Mouse (Mus musculus) brain, embryonic 18.5 days (tissue): ENCODE results near the gene Mybl2.
"Not testable (repeated sequence)": the region's sequence is repeated elsewhere in the genome, so short reads cannot be mapped to it uniquely, and the experiment has no call there.

Source experiments
- DNase-seq: peaks from one replicate; pipeline ENCODE4 v3.0.0-alpha.2; 2012; ENCODE audit warnings: low read depth, low spot score

The Mybl2 gene

GRCm38 (mm10) chr2:163054335-163054840 is at the start of gene Mybl2:
Gene Mybl2 (plus strand): TSS chr2:163054687.
- peak; percentile 80 for DNase-seq

GRCm38 (mm10) chr2:163007299-163007698 is 47.2 kb upstream of the Mybl2 start:
- no peak for DNase-seq

GRCm38 (mm10) chr2:163016916-163017743 is 37.4 kb upstream of the Mybl2 start, which contains the start of gene Ift52:
Gene Ift52 (plus strand): TSS chr2:163017354.
- DNase-seq, result peak; percentile 83

- no peak for DNase-seq
These were observed 23.2 kb upstream of the Mybl2 start for GRCm38 (mm10) chr2:163031289-163031688.

- no peak for DNase-seq
These were observed 22.7 kb upstream of the Mybl2 start for GRCm38 (mm10) chr2:163031757-163032156.

- DNase-seq, result no peak
These were observed 21.9 kb upstream of the Mybl2 start for GRCm38 (mm10) chr2:163032622-163033021.

GRCm38 (mm10) chr2:163039940-163040339 is 14.5 kb upstream of the Mybl2 start:
- DNase-seq, result no peak

GRCm38 (mm10) chr2:163048125-163048524 is 6.4 kb upstream of the Mybl2 start:
- peak; percentile 37 for DNase-seq

- no peak for DNase-seq
These were observed 5.4 kb upstream of the Mybl2 start for GRCm38 (mm10) chr2:163049116-163049515.

GRCm38 (mm10) chr2:163051691-163052090 is 2.8 kb upstream of the Mybl2 start:
- no peak for DNase-seq

GRCm38 (mm10) chr2:163052101-163052500 is 2.4 kb upstream of the Mybl2 start:
- no peak for DNase-seq

GRCm38 (mm10) chr2:163052826-163053225 is 1.7 kb upstream of the Mybl2 start:
- DNase-seq, result no peak

- no peak for DNase-seq
These were observed 506 bp downstream of the Mybl2 start for GRCm38 (mm10) chr2:163054891-163055494.

- DNase-seq, result no peak
These were observed 1.2 kb downstream of the Mybl2 start for GRCm38 (mm10) chr2:163055715-163056114.

- no peak for DNase-seq
These were observed 2.1 kb downstream of the Mybl2 start for GRCm38 (mm10) chr2:163056584-163056983.

GRCm38 (mm10) chr2:163058981-163059380 is 4.5 kb downstream of the Mybl2 start:
- DNase-seq, result not testable (repeated sequence)

- no peak for DNase-seq
These were observed 6.1 kb downstream of the Mybl2 start for GRCm38 (mm10) chr2:163060630-163061029.

- no peak for DNase-seq
These were observed 7.0 kb downstream of the Mybl2 start for GRCm38 (mm10) chr2:163061203-163062118.

- no peak for DNase-seq
These were observed 7.6 kb downstream of the Mybl2 start for GRCm38 (mm10) chr2:163062119-163062508.

GRCm38 (mm10) chr2:163066326-163066725 is 11.8 kb downstream of the Mybl2 start:
- DNase-seq, result no peak

- DNase-seq, result no peak
These were observed 12.7 kb downstream of the Mybl2 start for GRCm38 (mm10) chr2:163067233-163067632.

- no peak for DNase-seq
These were observed 15.7 kb downstream of the Mybl2 start for GRCm38 (mm10) chr2:163070213-163070612.
